Mouse (Mus musculus): ENCODE results near the gene Gm14190. TPM values are rescaled to one million over a fixed set of nuclear protein-coding genes. Genes with fewer than 3 reads are reported as not detected.
A peak's percentile ranks its signal among the peaks of the same experiment; 100 is the strongest.
"Not testable (repeated sequence)": the region's sequence is repeated elsewhere in the genome, so short reads cannot be mapped to it uniquely, and the experiment has no call there.

The Gm14190 gene
- not detected for total RNA-seq (2021)

GRCm38 (mm10) chr11:99690463-99690862 lies at the start of gene Gm14190:
Gene Gm14190 (minus strand): TSS chr11:99690740.
- no peak for DNase-seq
- intact Hi-C loops (cut with DNase I), result no loop called here

- intact Hi-C loops (cut with DNase I), result no loop called here
- DNase-seq, result no peak
Measured at GRCm38 (mm10) chr11:99734190-99734589, 43.6 kb upstream of the Gm14190 start, which contains the start of gene Gm14180. Gene Gm14180 (minus strand): TSS chr11:99734290.

- intact Hi-C loops (cut with DNase I), result loop anchor here (5.0 kb wide), 1 partner anchor 37 kb away; no protein-coding TSS in a partner anchor
- peak; percentile 59 for DNase-seq
Measured at GRCm38 (mm10) chr11:99724061-99724460, 33.5 kb upstream of the Gm14190 start.

GRCm38 (mm10) chr11:99718759-99719158 lies 28.2 kb upstream of the Gm14190 start:
- intact Hi-C loops (cut with DNase I), result no loop called here
- DNase-seq, result peak; percentile 30

GRCm38 (mm10) chr11:99685235-99685634 lies 5.3 kb downstream of the Gm14190 start:
- intact Hi-C loops (cut with DNase I), result loop anchor here (5.0 kb wide), 1 partner anchor 37 kb away; no protein-coding TSS in a partner anchor
- not testable (repeated sequence) for DNase-seq

GRCm38 (mm10) chr11:99683481-99683880 lies 7.1 kb downstream of the Gm14190 start:
- DNase-seq, result peak; percentile 41
- intact Hi-C loops (cut with DNase I), result no loop called here

- intact Hi-C loops (cut with DNase I), result no loop called here
- no peak for DNase-seq
Measured at GRCm38 (mm10) chr11:99665860-99666259, 24.7 kb downstream of the Gm14190 start, which contains the start of gene Krtap4-6. Gene Krtap4-6 (minus strand): TSS chr11:99665960.

- intact Hi-C loops (cut with DNase I), result no loop called here
- DNase-seq, result no peak
Measured at GRCm38 (mm10) chr11:99662802-99663201, 27.7 kb downstream of the Gm14190 start.

- DNase-seq, result no peak
- intact Hi-C loops (cut with DNase I), result no loop called here
Measured at GRCm38 (mm10) chr11:99659256-99659655, 31.3 kb downstream of the Gm14190 start.

- DNase-seq; intact Hi-C loops (cut with DNase I): not testable (repeated sequence)
Measured at GRCm38 (mm10) chr11:99658467-99659010, 32.0 kb downstream of the Gm14190 start, which contains the start of gene Gm11563. Gene Gm11563 (minus strand): TSS chr11:99658960.

- intact Hi-C loops (cut with DNase I), result no loop called here
- DNase-seq, result no peak
Measured at GRCm38 (mm10) chr11:99657051-99657450, 33.5 kb downstream of the Gm14190 start.

- DNase-seq, result no peak
- intact Hi-C loops (cut with DNase I), result no loop called here
Measured at GRCm38 (mm10) chr11:99650136-99650535, 40.4 kb downstream of the Gm14190 start, which contains the start of gene Gm11555. Gene Gm11555 (minus strand): TSS chr11:99650236.

- no peak for DNase-seq
- intact Hi-C loops (cut with DNase I), result no loop called here
Measured at GRCm38 (mm10) chr11:99646444-99646843, 44.1 kb downstream of the Gm14190 start.

GRCm38 (mm10) chr11:99644351-99644750 lies 46.2 kb downstream of the Gm14190 start:
- intact Hi-C loops (cut with DNase I), result no loop called here
- DNase-seq, result no peak

GRCm38 (mm10) chr11:99643635-99644139 lies 46.9 kb downstream of the Gm14190 start, which contains the start of gene Krtap4-7:
Gene Krtap4-7 (minus strand): TSS chr11:99644089.
- intact Hi-C loops (cut with DNase I); DNase-seq: not testable (repeated sequence)

- intact Hi-C loops (cut with DNase I), result no loop called here
- no peak for DNase-seq
Measured at GRCm38 (mm10) chr11:99640926-99641325, 49.6 kb downstream of the Gm14190 start.

Other genes with a start within 250 kb of the Gm14190 start
- not detected for gene Krt23, start 197.6 kb downstream of the Gm14190 start, total RNA-seq (2021)
- not detected for gene Krt39, start 169.4 kb downstream of the Gm14190 start, total RNA-seq (2021)
- gene Krt40, start 147.6 kb downstream of the Gm14190 start, total RNA-seq (2021), result not detected
- gene Krtap3-3, start 139.9 kb downstream of the Gm14190 start, total RNA-seq (2021), result not detected
- gene Krtap3-2, start 133.9 kb downstream of the Gm14190 start, total RNA-seq (2021), result not detected
- not detected for gene Gm11939, start 131.3 kb downstream of the Gm14190 start, total RNA-seq (2021)
- not detected for gene Krtap3-1, start 124.1 kb downstream of the Gm14190 start, total RNA-seq (2021)
- not detected for gene Krtap1-5, start 109.7 kb downstream of the Gm14190 start, total RNA-seq (2021)
- not detected for gene Krtap1-4, start 107.1 kb downstream of the Gm14190 start, total RNA-seq (2021)
- gene Krtap1-3, start 99.4 kb downstream of the Gm14190 start, total RNA-seq (2021), result not detected
- gene Krtap9-3, start 92.6 kb downstream of the Gm14190 start, total RNA-seq (2021), result not detected
- gene Gm11938, start 87.4 kb downstream of the Gm14190 start, total RNA-seq (2021), result not detected
- gene Gm11937, start 80.6 kb downstream of the Gm14190 start, total RNA-seq (2021), result not detected
- not detected for gene Krtap2-4, start 75.9 kb downstream of the Gm14190 start, total RNA-seq (2021)
- gene Gm11562, start 70.3 kb downstream of the Gm14190 start, total RNA-seq (2021), result not detected
- not detected for gene Krtap4-1, start 62.5 kb downstream of the Gm14190 start, total RNA-seq (2021)
- gene Krtap4-2, start 55.7 kb downstream of the Gm14190 start, total RNA-seq (2021), result not detected
- not detected for gene Krtap4-7, start 46.7 kb downstream of the Gm14190 start, total RNA-seq (2021)
- not detected for gene Gm11555, start 40.5 kb downstream of the Gm14190 start, total RNA-seq (2021)
- not detected for gene Gm11563, start 31.8 kb downstream of the Gm14190 start, total RNA-seq (2021)
- gene Krtap4-6, start 24.8 kb downstream of the Gm14190 start, total RNA-seq (2021), result not detected
- not detected for gene Gm14180, start 43.5 kb upstream of the Gm14190 start, total RNA-seq (2021)
- not detected for gene Gm11595, start 82.2 kb upstream of the Gm14190 start, total RNA-seq (2021)
- not detected for gene Krtap4-8, start 90.0 kb upstream of the Gm14190 start, total RNA-seq (2021)
- gene Krtap4-9, start 94.5 kb upstream of the Gm14190 start, total RNA-seq (2021), result not detected
- not detected for gene Gm11596, start 102.7 kb upstream of the Gm14190 start, total RNA-seq (2021)
- gene Gm11569, start 108.2 kb upstream of the Gm14190 start, total RNA-seq (2021), result not detected
- gene Gm11554, start 113.7 kb upstream of the Gm14190 start, total RNA-seq (2021), result not detected
- gene Krtap4-13, start 119.2 kb upstream of the Gm14190 start, total RNA-seq (2021), result not detected
- gene Gm11564, start 124.9 kb upstream of the Gm14190 start, total RNA-seq (2021), result not detected
- not detected for gene 2300003K06Rik, start 147.3 kb upstream of the Gm14190 start, total RNA-seq (2021)
- not detected for gene Krtap4-16, start 160.9 kb upstream of the Gm14190 start, total RNA-seq (2021)
- gene Gm11568, start 167.2 kb upstream of the Gm14190 start, total RNA-seq (2021), result not detected
- gene Gm11559, start 173.7 kb upstream of the Gm14190 start, total RNA-seq (2021), result not detected
- gene Krtap9-1, start 182.6 kb upstream of the Gm14190 start, total RNA-seq (2021), result not detected
- gene Gm11567, start 188.4 kb upstream of the Gm14190 start, total RNA-seq (2021), result not detected
- gene Krtap31-1, start 217.2 kb upstream of the Gm14190 start, total RNA-seq (2021), result not detected
- not detected for gene Gm11565, start 224.0 kb upstream of the Gm14190 start, total RNA-seq (2021)
- not detected for gene Krtap31-2, start 245.6 kb upstream of the Gm14190 start, total RNA-seq (2021)